Mouse (Mus musculus): ENCODE measurements around the gene Olfr231. TPM values are rescaled to one million over a fixed set of nuclear protein-coding genes. Genes with fewer than 3 reads are reported as not detected.

Gene Olfr231
- polyA plus RNA-seq, 1 experiment, result not detected

DNA sequence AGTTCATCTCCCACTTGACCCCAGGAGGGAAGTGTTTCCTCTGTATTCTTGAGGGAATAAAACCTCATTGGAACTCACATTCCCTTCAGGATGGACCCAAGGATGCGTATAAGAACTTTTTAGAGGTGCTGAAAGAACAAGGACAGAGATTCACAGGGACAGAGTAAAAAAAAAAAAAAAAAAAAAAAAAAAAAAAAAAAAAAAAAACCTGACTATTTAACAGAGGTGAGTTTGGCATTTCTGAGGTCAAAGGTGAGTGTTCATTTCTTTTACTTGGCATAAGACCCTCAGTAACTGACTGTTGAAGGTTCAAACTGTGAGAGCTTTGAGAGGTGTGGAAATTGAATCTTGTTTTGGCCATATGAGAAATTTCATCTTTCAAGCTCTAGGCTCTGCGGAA is 28.3 kb upstream of the Olfr231 start:
- Histone ChIP-seq H3K27ac (ENCODE audit: insufficient read depth, low read length) (no peak overlapping the region), H3K27me3 (ENCODE audit: control insufficient read depth, insufficient read depth, low read length, poor library complexity, severe bottlenecking) (no peaks in the 10 kb centered on the region), H3K9ac (ENCODE audit: low read depth, poor library complexity, severe bottlenecking) (no peak overlapping the region), H3K9me3 (replicated peaks; ENCODE audit: control insufficient read depth, insufficient read depth, low read length, poor library complexity, severe bottlenecking) (no peaks in the 10 kb centered on the region), H3K4me1 (ENCODE audit: control insufficient read depth, insufficient read depth, low read length) (no peaks in the 10 kb centered on the region), H3K4me3 (ENCODE audit: low read depth, low read length) (no peak overlapping the region), H3K36me3 (ENCODE audit: control insufficient read depth, insufficient read depth, low read length, poor library complexity, severe bottlenecking) (no peaks in the 10 kb centered on the region)
- TF ChIP-seq POLR2A (IDR thresholded peaks at IDR 0.05; ENCODE audit: insufficient read depth, low read length) (no peak), CTCF (IDR thresholded peaks at IDR 0.05; ENCODE audit: low read depth, low read length) (no peak), EP300 (IDR thresholded peaks at IDR 0.05; ENCODE audit: insufficient read depth, low read depth, low read length) (no peak)

DNA sequence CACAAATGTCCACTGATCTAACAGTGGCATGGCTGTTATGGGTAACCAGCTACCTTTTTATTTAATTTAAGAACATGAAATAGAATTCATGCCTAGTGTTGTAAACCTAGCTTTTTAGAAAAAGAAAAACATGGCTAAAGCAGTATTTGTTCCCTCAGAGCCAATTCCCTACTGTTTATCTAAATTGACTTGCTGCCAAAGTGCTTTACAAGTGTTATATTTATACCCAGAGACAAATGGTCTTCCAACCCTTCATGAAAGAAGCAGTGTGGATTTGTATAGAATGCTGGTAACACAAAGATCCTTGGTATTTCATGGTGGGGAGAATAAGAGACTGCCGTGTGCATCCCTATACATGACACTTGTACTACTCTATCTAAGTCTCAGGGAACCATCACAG is 25.7 kb upstream of the Olfr231 start:
- Histone ChIP-seq H3K27me3 (ENCODE audit: control insufficient read depth, insufficient read depth, low read length, poor library complexity, severe bottlenecking) (no peaks in the 10 kb centered on the region), H3K4me1 (ENCODE audit: control insufficient read depth, insufficient read depth, low read length) (no peaks in the 10 kb centered on the region), H3K27ac (ENCODE audit: insufficient read depth, low read length) (no peak overlapping the region), H3K4me3 (ENCODE audit: low read depth, low read length) (no peak overlapping the region), H3K9me3 (replicated peaks; ENCODE audit: control insufficient read depth, insufficient read depth, low read length, poor library complexity, severe bottlenecking) (no peaks in the 10 kb centered on the region), H3K36me3 (ENCODE audit: control insufficient read depth, insufficient read depth, low read length, poor library complexity, severe bottlenecking) (no peaks in the 10 kb centered on the region), H3K9ac (ENCODE audit: low read depth, poor library complexity, severe bottlenecking) (no peak overlapping the region)
- TF ChIP-seq EP300 (IDR thresholded peaks at IDR 0.05; ENCODE audit: insufficient read depth, low read depth, low read length) (no peak), CTCF (IDR thresholded peaks at IDR 0.05; ENCODE audit: low read depth, low read length) (no peak), POLR2A (IDR thresholded peaks at IDR 0.05; ENCODE audit: insufficient read depth, low read length) (no peak)

DNA sequence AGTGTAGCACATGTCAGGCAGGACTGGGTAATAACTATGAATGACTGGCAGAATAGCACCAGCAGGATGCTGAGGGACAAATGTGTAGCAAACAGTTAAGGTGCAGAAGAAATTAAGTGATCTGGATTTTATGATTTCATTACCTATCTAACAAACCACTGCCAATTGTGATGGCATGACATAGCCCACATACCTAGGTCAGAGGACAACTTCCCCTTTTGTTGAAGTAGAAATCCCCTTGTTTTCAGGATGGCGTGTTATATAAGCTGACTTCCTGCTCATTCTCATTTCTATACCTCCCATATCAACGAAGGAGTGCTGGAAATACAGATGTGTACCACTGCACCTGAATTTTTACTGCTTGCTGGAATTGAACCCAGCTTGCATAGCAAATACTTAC is 20.4 kb upstream of the Olfr231 start:
- Histone ChIP-seq H3K4me3 (ENCODE audit: low read depth, low read length) (no peak overlapping the region), H3K4me1 (ENCODE audit: control insufficient read depth, insufficient read depth, low read length) (no peaks in the 10 kb centered on the region), H3K27me3 (ENCODE audit: control insufficient read depth, insufficient read depth, low read length, poor library complexity, severe bottlenecking) (no peaks in the 10 kb centered on the region), H3K9me3 (replicated peaks; ENCODE audit: control insufficient read depth, insufficient read depth, low read length, poor library complexity, severe bottlenecking) (no peaks in the 10 kb centered on the region), H3K36me3 (ENCODE audit: control insufficient read depth, insufficient read depth, low read length, poor library complexity, severe bottlenecking) (no peaks in the 10 kb centered on the region), H3K27ac (ENCODE audit: insufficient read depth, low read length) (no peak overlapping the region), H3K9ac (ENCODE audit: low read depth, poor library complexity, severe bottlenecking) (no peak overlapping the region)
- TF ChIP-seq EP300 (IDR thresholded peaks at IDR 0.05; ENCODE audit: insufficient read depth, low read depth, low read length) (no peak), POLR2A (IDR thresholded peaks at IDR 0.05; ENCODE audit: insufficient read depth, low read length) (no peak), CTCF (IDR thresholded peaks at IDR 0.05; ENCODE audit: low read depth, low read length) (no peak)

DNA sequence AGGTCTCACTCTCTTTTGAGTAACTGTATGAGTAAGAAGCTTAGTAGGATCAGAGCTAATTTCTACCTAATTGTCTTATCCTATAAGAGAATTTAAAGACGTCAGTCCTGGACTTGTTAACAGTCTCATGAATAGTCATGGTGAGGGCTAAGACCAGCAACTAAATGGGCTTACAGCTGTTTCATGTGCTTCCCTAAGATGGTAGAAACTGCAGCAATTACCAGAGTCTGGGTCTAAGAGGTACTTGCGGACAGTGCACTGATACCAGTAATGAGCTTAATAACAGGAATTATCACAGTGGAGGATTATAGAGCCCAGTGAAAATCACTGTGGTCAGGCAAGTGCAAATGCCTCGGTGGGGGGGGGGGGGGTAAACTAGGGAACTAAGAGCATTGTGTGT is 11.0 kb upstream of the Olfr231 start:
- no peak for TF ChIP-seq CTCF (IDR thresholded peaks at IDR 0.05; ENCODE audit: low read depth, low read length)
- TF ChIP-seq EP300 (IDR thresholded peaks at IDR 0.05; ENCODE audit: insufficient read depth, low read depth, low read length), result no peak
- no peak for TF ChIP-seq POLR2A (IDR thresholded peaks at IDR 0.05; ENCODE audit: insufficient read depth, low read length)
- no peak overlapping the region for H3K9ac ChIP-seq (ENCODE audit: low read depth, poor library complexity, severe bottlenecking)
- no peaks in the 10 kb centered on the region for H3K36me3 ChIP-seq (ENCODE audit: control insufficient read depth, insufficient read depth, low read length, poor library complexity, severe bottlenecking)
- H3K9me3 ChIP-seq (replicated peaks; ENCODE audit: control insufficient read depth, insufficient read depth, low read length, poor library complexity, severe bottlenecking), result no peaks in the 10 kb centered on the region
- no peak overlapping the region for H3K4me3 ChIP-seq (ENCODE audit: low read depth, low read length)
- no peaks in the 10 kb centered on the region for H3K27me3 ChIP-seq (ENCODE audit: control insufficient read depth, insufficient read depth, low read length, poor library complexity, severe bottlenecking)
- H3K27ac ChIP-seq (ENCODE audit: insufficient read depth, low read length), result no peak overlapping the region
- no peaks in the 10 kb centered on the region for H3K4me1 ChIP-seq (ENCODE audit: control insufficient read depth, insufficient read depth, low read length)

DNA sequence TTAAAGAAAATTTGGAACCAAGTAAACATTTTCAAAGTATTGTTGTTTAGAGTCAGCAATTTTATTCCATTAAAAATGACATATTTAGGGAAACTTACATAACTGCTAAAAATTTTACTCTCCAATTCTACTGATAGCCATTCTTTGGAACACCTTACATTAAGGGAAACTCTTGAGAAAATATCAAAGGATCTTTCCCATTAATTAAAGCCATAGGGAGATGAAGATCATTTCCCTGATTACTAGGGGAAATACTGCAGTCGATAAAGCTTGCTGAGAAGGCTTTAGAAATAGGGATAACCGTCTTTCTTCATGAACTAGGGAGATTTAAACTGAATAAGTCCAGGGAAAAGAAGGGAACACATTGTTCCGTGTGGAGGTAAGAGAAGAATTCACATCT is 10.3 kb upstream of the Olfr231 start, which contains the start of gene Olfr424:
Gene Olfr424 (plus strand): TSS at position 301 of the 400 bp plus-strand sequence.
- no peak within 1 kb of the TSS for H3K27ac ChIP-seq (ENCODE audit: insufficient read depth, low read length)
- no peaks in the 10 kb centered on the region for H3K27me3 ChIP-seq (ENCODE audit: control insufficient read depth, insufficient read depth, low read length, poor library complexity, severe bottlenecking)
- TF ChIP-seq CTCF (IDR thresholded peaks at IDR 0.05; ENCODE audit: low read depth, low read length) (no peak), EP300 (IDR thresholded peaks at IDR 0.05; ENCODE audit: insufficient read depth, low read depth, low read length) (no peak), POLR2A (IDR thresholded peaks at IDR 0.05; ENCODE audit: insufficient read depth, low read length) (no peak)
- H3K4me3 ChIP-seq (ENCODE audit: low read depth, low read length), result no peak within 1 kb of the TSS
- H3K4me1 ChIP-seq (ENCODE audit: control insufficient read depth, insufficient read depth, low read length), result no peaks in the 10 kb centered on the region
- H3K9ac ChIP-seq (ENCODE audit: low read depth, poor library complexity, severe bottlenecking), result no peak within 1 kb of the TSS
- no peaks in the 10 kb centered on the region for H3K9me3 ChIP-seq (replicated peaks; ENCODE audit: control insufficient read depth, insufficient read depth, low read length, poor library complexity, severe bottlenecking)
- H3K36me3 ChIP-seq (ENCODE audit: control insufficient read depth, insufficient read depth, low read length, poor library complexity, severe bottlenecking), result no peaks in the 10 kb centered on the region

DNA sequence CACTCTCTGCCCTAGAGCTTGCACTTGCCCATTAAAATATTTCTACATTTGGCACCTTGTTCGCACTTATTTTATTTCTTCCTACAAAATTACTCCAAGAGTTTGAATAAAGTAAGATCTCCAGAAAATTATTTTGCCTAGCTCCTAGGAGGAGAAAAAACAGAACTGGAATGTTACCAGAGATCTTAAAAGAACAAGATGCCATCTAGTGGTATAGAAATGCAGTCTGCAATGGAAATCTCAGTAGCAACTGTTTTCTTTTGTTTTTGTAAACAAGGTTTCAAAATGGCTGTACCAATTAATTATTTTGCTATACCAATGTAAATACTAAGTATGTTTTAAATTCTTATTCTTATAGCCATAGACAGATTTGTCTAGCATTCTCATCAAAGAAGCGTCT is 17.2 kb downstream of the Olfr231 start:
- no peaks in the 10 kb centered on the region for H3K9me3 ChIP-seq (replicated peaks; ENCODE audit: control insufficient read depth, insufficient read depth, low read length, poor library complexity, severe bottlenecking)
- H3K4me3 ChIP-seq (ENCODE audit: low read depth, low read length), result no peak overlapping the region
- H3K4me1 ChIP-seq (ENCODE audit: control insufficient read depth, insufficient read depth, low read length), result no peaks in the 10 kb centered on the region
- TF ChIP-seq CTCF (IDR thresholded peaks at IDR 0.05; ENCODE audit: low read depth, low read length), result no peak
- TF ChIP-seq EP300 (IDR thresholded peaks at IDR 0.05; ENCODE audit: insufficient read depth, low read depth, low read length), result no peak
- no peak overlapping the region for H3K9ac ChIP-seq (ENCODE audit: low read depth, poor library complexity, severe bottlenecking)
- H3K36me3 ChIP-seq (ENCODE audit: control insufficient read depth, insufficient read depth, low read length, poor library complexity, severe bottlenecking), result no peaks in the 10 kb centered on the region
- no peak overlapping the region for H3K27ac ChIP-seq (ENCODE audit: insufficient read depth, low read length)
- H3K27me3 ChIP-seq (ENCODE audit: control insufficient read depth, insufficient read depth, low read length, poor library complexity, severe bottlenecking), result no peaks in the 10 kb centered on the region

All from ES-Bruce4 (cell line).